Mouse (Mus musculus) frontal cortex, postnatal 36 days (tissue): ENCODE measurements around the gene Aamdc.

Experiments
- DNase-seq, 2 experiments: peaks; one replicate each; pipeline ENCODE4 v3.0.0; 2022; ENCODE audit warnings: low spot score in 2 of 2

Aamdc gene

GRCm38 (mm10) chr7:97514786-97515185 is 64.5 kb downstream of the Aamdc start:
- DNase-seq, result no peak

- DNase-seq, result no peak
These were observed 78.6 kb downstream of the Aamdc start for GRCm38 (mm10) chr7:97500555-97501209.
